In the genomic region with DNA sequence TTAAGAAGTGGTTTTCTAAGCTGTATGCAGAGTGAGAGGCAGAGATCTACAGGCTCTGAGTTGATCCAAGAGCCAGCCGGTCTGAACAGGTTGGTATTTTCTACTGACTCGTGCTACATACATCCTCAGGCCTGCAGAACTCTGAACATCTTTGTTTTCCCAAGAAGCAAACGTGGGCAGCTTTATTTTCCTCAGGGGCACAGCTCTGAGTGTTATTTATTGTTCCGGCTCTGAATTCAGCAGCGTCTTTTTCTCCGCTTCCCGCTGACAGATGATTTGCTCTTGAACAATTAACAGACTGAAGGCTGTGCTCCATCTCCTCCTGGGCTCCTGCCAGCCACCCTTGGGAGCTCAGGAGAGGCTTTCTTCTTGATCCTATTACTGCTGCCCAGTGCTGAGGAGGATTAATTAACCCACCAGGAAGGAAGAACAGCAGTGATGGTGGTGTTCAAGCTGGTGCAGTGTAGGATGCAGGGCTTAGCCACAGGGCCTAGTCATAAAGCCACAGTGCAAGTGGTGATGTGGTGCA, we compare ENCODE assay signal across 9 mouse cellular contexts.
A peak's percentile ranks its signal among the peaks of the same experiment; 100 is the strongest.
DNase-seq lines count a peak whose midpoint lies in the region; ATAC-seq and TF ChIP-seq lines count a peak whose summit lies in the region.
"Had no signal": no experiment of that assay in that cellular context is flagged by ENCODE, and none has a peak within 500 bp of the region (broad histone marks: within the 10 kb centered on the region; RNA-seq: fewer than 3 reads in every experiment).

No protein-coding gene starts in this region.

- WGBS in cerebellum, adult 2 months = 15% methylated on average over 7 of the region's 7 CpGs
- WGBS in hindbrain, embryonic 11.5 days = 37% methylated on average over 7 of the region's 7 CpGs
- WGBS in midbrain, embryonic 12.5 days = 17% methylated on average over 7 of the region's 7 CpGs
- 62% methylated on average over 7 of the region's 7 CpGs for WGBS in liver, postnatal 0 days (ENCODE audit: insufficient replicate concordance)

- no peak overlapping the region for H3K9ac ChIP-seq in hindbrain, embryonic 11.5 days (ENCODE audit: low read depth, low read length)
- no peak overlapping the region for H3K9ac ChIP-seq in midbrain, embryonic 12.5 days (replicated peaks)
- no peak overlapping the region for H3K9ac ChIP-seq in liver, postnatal 0 days (replicated peaks)
- H3K9ac ChIP-seq: limb, embryonic 15.5 days had no signal

- TF ChIP-seq EP300 in liver, postnatal 0 days (IDR thresholded peaks at IDR 0.05; ENCODE audit: low read depth) = no peak

- no peak for TF ChIP-seq POLR2A in cerebellum, adult 2 months (IDR thresholded peaks at IDR 0.05; ENCODE audit: borderline replicate concordance, insufficient read depth, low read length)

- no peak overlapping the region for H3K27ac ChIP-seq in cerebellum, adult 2 months (ENCODE audit: insufficient read depth, low read length)
- peak overlapping the region; percentile 55; the same call in 1 of the 2 replicates for H3K27ac ChIP-seq in hindbrain, embryonic 11.5 days (ENCODE audit: low read depth, low read length)
- peak overlapping the region; percentile 68 for H3K27ac ChIP-seq in midbrain, embryonic 12.5 days (replicated peaks)
- no peak overlapping the region for H3K27ac ChIP-seq in liver, postnatal 0 days (ENCODE audit: low read depth)
- H3K27ac ChIP-seq: limb, embryonic 15.5 days had no signal

- peak; percentile 63 for DNase-seq in NIH3T3 (ENCODE audit: low read depth)
- peak; percentile 43 to 55 for DNase-seq in cerebellum, adult 2 months
- DNase-seq in hindbrain, embryonic 11.5 days (ENCODE audit: low spot score) = peak; percentile 21
- no peak for DNase-seq in heart, adult 9 months (ENCODE audit: low spot score in 2 of 2)
- no peak for DNase-seq in liver, postnatal 0 days
- DNase-seq in left cerebral cortex, postnatal 25 days (ENCODE audit: low spot score in 2 of 2) = no peak

- peak; percentile 54 for ATAC-seq in hindbrain, embryonic 11.5 days (ENCODE audit: low FRiP score)
- ATAC-seq in midbrain, embryonic 12.5 days (ENCODE audit: low FRiP score, low read depth) = peak; percentile 68
- ATAC-seq in monocyte, adult 5-6 weeks (replicated peaks; ENCODE audit: insufficient number of reproducible peaks, low FRiP score, low TSS enrichment, poor library complexity, severe bottlenecking) = no peak
- no peak for ATAC-seq in liver, postnatal 0 days

- no peak overlapping the region for H3K4me2 ChIP-seq in hindbrain, embryonic 11.5 days (replicated peaks; ENCODE audit: low read depth, low read length)
- H3K4me2 ChIP-seq in midbrain, embryonic 12.5 days (replicated peaks) = no peak overlapping the region
- H3K4me2 ChIP-seq in liver, postnatal 0 days (ENCODE audit: low read depth, low read length) = no peak overlapping the region
- H3K4me2 ChIP-seq: limb, embryonic 15.5 days had no signal

- H3K27me3 ChIP-seq in cerebellum, adult 2 months (ENCODE audit: control insufficient read depth, insufficient read depth, low read length) = no peaks in the 10 kb centered on the region
- no peaks in the 10 kb centered on the region for H3K27me3 ChIP-seq in hindbrain, embryonic 11.5 days (ENCODE audit: control insufficient read depth, insufficient read depth, low read length)
- H3K27me3 ChIP-seq in midbrain, embryonic 12.5 days = no peaks in the 10 kb centered on the region
- H3K27me3 ChIP-seq in liver, postnatal 0 days (ENCODE audit: insufficient read depth, low read length) = no peaks in the 10 kb centered on the region
- H3K27me3 ChIP-seq: limb, embryonic 15.5 days had no signal

- no peaks in the 10 kb centered on the region for H3K9me3 ChIP-seq in hindbrain, embryonic 11.5 days (ENCODE audit: control insufficient read depth, low read length)
- H3K9me3 ChIP-seq in midbrain, embryonic 12.5 days = no peaks in the 10 kb centered on the region
- H3K9me3 ChIP-seq in liver, postnatal 0 days (ENCODE audit: low read length) = no peaks in the 10 kb centered on the region
- H3K9me3 ChIP-seq: limb, embryonic 15.5 days had no signal

- H3K36me3 ChIP-seq in hindbrain, embryonic 11.5 days (ENCODE audit: control insufficient read depth, insufficient read depth, low read length) = no peaks in the 10 kb centered on the region
- H3K36me3 ChIP-seq in midbrain, embryonic 12.5 days = no peaks in the 10 kb centered on the region
- H3K36me3 ChIP-seq in liver, postnatal 0 days (replicated peaks; ENCODE audit: insufficient read depth, low read length) = no peaks in the 10 kb centered on the region
- H3K36me3 ChIP-seq: limb, embryonic 15.5 days had no signal

- H3K4me3 ChIP-seq in cerebellum, adult 2 months (replicated peaks; ENCODE audit: insufficient read depth, low read depth, low read length) = no peak overlapping the region
- no peak overlapping the region for H3K4me3 ChIP-seq in hindbrain, embryonic 11.5 days (ENCODE audit: low read depth, low read length)
- H3K4me3 ChIP-seq in midbrain, embryonic 12.5 days = no peak overlapping the region
- H3K4me3 ChIP-seq in liver, postnatal 0 days (ENCODE audit: low read depth, low read length) = no peak overlapping the region
- H3K4me3 ChIP-seq: limb, embryonic 15.5 days had no signal

- no peak for TF ChIP-seq CTCF in cerebellum, adult 2 months (IDR thresholded peaks at IDR 0.05; ENCODE audit: borderline replicate concordance, insufficient read depth, low read depth, low read length)
- no peak for TF ChIP-seq CTCF in liver, postnatal 0 days (IDR thresholded peaks at IDR 0.05; ENCODE audit: low read depth)

- H3K4me1 ChIP-seq in cerebellum, adult 2 months (ENCODE audit: control insufficient read depth, insufficient read depth, low read length) = peaks cover 4% of the 10 kb centered on the region; the same call in 1 of the 2 replicates
- no peaks in the 10 kb centered on the region for H3K4me1 ChIP-seq in hindbrain, embryonic 11.5 days (replicated peaks; ENCODE audit: control insufficient read depth, insufficient read depth, low read length)
- H3K4me1 ChIP-seq in midbrain, embryonic 12.5 days = peaks cover 23% of the 10 kb centered on the region
- H3K4me1 ChIP-seq in liver, postnatal 0 days (ENCODE audit: insufficient read depth) = no peaks in the 10 kb centered on the region

- intact Hi-C loops in left cerebral cortex, postnatal 25 days (cut with DNase I) = no loop called here

Comparison
In these comparisons a context has a peak if more than half of its experiments do, and no peak if none do; other contexts are left out.
1. DNase-seq: peak in NIH3T3 (single experiment), cerebellum, adult 2 months (2 of 2) and hindbrain, embryonic 11.5 days (single experiment); none in heart, adult 9 months (0 of 2), liver, postnatal 0 days (single experiment) and left cerebral cortex, postnatal 25 days (0 of 2).
2. H3K27ac ChIP-seq: peak in hindbrain, embryonic 11.5 days (single experiment) and midbrain, embryonic 12.5 days (single experiment); none in cerebellum, adult 2 months (single experiment) and liver, postnatal 0 days (single experiment).
3. ATAC-seq: peak in hindbrain, embryonic 11.5 days (single experiment) and midbrain, embryonic 12.5 days (single experiment); none in monocyte, adult 5-6 weeks (single experiment) and liver, postnatal 0 days (single experiment).